Mouse (Mus musculus) kidney, postnatal 25 days (tissue): ENCODE results near the gene Git2.

Experiments
- DNase-seq, 2 experiments: peaks; one replicate each; pipeline ENCODE4 v3.0.0; 2021; ENCODE audit warnings: mixed read lengths in 2 of 2

Gene Git2

DNA sequence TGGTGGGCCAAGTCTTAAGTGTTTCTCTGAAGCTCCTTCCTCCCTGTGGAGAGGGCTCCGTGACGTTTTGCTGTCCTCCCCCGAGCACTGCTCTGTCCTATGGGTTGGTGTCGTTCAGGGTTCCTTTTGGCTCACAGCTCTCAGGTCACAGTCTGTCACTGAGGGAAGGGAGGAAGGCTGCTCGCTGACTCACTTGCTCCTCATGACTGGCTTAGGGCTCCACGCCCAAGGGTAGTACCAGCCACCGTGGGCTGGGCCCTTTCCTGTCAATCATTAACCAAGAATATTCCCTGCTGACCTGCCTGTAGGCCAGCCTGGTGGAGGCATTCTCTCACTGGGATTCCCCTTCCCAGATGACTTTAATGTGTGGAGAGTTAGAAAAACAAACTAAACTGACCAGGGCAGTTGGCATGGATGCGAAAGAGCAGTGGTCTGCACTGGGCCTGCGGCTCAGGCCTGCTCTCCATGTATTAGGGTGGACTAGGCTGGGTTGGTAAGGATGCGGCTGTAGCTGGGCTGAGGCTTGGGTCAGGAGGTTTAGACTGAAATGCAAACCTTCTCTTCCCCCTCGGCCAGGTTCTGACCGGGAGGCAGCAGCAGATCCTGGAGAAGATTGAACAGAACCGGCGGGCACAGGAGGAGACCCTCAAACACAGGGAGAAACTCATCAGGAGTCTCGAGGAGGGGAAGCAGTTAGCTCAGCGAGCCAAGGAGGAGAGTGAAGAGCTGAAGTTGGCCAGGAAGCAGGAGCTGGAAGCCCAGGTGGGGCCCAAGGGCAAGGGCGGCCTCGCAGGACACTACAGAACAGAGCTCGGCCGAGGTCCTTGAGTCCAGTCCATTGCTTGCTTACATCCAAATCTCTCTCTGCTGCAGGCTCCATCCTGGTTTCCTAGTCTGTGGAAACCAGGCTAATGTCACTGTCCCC is 56.1 kb downstream of the Git2 start:
- peak; percentile 81 to 91 for DNase-seq

DNA sequence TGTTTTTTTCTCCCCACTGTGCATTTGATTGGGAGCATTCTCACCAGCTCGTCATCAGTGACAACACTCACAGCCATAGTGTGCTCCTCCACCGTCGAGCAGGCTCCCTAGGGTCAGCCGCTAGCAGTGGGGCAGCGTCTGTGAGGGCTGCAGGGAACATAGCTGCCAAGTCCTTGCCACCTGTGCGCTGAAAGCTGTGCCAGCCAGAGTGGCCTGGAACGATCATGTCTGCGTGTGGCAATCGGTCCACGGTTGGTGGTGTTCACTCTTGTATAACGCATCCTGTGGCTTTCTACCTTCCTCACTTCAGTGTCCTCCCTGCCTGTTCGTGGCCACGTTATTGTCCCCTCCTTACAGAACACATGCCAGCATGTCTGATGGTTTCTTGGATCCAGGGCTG is 56.8 kb downstream of the Git2 start:
- no peak for DNase-seq

DNA sequence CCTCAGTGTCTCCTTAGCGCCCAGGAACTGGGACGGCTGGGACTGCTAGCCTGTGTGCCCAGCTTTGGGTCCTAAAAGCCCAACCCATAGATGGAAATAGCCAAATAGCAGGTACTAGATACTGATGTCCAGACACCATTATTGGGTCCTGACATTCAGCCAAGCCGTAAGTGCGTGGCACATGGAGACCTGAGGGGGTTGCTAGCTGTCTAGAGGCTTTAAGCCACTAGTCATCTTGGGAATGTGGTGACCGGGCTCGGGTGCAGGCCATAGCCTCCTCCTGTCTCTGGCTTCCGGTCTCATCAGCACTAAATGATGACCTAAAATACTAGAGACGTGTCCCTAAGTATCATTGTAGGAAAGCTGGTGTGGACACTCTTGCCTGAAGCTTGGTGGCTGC is 57.4 kb downstream of the Git2 start:
- no peak for DNase-seq

DNA sequence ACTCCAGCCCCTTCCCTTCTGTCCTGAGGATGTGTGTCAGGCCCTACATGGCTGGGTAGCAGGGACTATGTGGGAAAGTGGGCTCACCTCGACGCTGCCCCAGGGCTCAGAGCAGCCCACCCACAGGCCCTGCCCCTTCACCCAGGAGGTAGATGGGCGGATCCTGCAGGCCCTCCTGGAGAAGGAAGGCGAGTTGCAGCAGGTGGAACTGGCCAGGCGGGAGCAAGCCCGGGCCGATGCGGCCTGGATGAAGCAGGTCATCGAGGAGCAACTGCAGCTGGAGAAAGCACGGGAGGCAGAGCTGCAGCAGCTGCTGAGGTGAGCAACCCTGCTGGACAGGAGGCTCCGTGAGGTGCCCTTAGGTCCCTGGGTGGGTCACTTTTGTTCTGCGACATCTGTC is 58.0 kb downstream of the Git2 start:
- DNase-seq, result no peak

DNA sequence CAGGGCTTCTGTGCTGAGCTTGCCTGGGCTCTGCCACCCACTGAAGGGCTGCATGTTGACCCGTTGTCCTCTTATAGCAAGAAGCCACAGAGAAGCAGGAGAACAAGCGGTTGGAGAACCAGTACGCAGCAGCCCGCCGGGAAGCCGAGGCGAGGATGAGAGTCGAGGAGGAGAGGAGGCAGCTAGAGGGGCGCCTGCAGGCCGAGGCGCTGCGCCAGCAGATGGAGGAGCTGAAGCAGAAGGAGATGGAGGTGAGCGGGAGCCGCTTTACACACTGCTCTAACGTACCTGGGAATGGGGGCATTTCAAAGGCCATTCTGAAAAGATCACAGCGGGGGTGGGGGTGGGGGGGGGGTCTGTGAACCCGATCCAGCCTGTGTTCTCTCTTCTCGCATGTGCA is 60.8 kb downstream of the Git2 start:
- DNase-seq, result no peak

DNA sequence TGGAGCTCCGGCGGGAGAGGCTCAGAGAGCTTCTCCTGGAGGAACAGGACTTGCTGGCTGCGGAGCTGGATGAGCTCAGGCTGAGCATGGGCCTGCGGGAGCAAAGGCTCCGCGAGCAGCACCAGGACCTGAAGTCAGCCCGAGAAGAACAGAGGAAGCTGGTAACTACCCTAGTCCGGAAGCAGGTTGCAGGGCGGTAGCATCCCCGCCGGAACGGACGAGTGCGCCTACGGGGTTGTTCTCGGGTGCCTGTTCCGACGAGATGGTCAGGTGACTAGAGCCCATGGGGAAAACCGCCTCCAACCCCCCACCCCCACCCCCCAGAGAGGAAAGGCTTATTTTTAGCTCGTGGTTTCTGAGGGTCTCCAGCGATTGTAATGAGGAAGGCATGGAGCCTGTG is 66.0 kb downstream of the Git2 start:
- DNase-seq, result no peak

DNA sequence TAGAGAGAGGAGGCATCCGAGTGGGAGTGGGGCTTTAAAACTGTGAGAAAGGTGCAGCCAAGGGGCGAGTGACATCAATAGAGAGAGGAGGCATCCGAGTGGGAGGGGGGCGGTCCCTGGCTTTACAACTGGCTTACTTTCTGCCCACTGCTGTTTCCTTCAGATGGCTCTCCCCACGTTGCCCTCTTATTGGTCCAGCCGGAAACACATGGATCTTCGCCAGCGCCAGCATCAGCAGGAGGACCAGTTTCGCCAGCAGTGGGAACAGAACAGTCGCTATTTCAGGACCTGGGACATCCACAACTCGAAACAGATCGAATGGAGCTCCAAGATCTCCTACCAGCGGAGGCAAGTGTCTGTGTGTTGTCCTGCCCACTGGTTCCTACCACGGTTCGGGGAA is 66.8 kb downstream of the Git2 start:
- no peak for DNase-seq

DNA sequence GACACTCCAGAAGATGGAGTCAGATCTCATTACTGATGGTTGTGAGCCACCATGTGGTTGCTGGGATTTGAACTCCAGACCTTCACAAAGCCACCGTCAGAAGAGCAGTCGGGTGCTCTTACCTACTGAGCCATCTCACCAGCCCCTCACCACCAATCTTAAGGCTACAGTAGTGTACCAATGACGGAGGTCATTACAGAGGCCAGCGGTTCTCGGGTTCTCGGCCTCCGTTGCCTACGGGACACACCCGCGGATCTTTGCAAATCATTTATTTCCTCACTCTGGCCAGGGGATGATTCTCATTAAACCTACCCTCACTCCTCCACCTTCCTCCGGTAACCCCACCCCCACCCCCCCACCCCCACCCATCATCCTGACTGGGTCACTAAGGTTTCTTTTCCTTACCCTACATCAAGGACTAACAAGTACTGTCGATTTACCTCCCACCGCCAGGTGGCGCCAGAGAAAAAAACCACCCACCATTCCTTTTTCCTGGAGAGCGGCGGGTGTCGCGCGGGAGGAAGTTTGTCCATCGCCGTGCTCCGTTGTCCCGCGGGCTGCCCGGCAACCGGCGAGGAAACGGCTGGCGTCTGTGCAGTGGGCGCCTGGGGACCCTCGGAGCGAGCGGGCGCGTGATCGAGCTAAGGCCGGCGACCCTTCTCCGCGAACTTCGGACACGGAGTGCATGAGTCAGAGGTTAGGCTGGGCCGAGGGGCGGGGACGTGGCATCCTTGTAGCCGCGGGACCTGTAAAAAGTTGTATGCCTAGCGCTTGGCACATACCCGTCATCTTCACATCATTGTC is 67.8 kb downstream of the Git2 start, which contains the start of gene Tchp:
Gene Tchp (plus strand): TSS at position 496 of the 804 bp plus-strand sequence.
- DNase-seq, result peak; percentile 96

DNA sequence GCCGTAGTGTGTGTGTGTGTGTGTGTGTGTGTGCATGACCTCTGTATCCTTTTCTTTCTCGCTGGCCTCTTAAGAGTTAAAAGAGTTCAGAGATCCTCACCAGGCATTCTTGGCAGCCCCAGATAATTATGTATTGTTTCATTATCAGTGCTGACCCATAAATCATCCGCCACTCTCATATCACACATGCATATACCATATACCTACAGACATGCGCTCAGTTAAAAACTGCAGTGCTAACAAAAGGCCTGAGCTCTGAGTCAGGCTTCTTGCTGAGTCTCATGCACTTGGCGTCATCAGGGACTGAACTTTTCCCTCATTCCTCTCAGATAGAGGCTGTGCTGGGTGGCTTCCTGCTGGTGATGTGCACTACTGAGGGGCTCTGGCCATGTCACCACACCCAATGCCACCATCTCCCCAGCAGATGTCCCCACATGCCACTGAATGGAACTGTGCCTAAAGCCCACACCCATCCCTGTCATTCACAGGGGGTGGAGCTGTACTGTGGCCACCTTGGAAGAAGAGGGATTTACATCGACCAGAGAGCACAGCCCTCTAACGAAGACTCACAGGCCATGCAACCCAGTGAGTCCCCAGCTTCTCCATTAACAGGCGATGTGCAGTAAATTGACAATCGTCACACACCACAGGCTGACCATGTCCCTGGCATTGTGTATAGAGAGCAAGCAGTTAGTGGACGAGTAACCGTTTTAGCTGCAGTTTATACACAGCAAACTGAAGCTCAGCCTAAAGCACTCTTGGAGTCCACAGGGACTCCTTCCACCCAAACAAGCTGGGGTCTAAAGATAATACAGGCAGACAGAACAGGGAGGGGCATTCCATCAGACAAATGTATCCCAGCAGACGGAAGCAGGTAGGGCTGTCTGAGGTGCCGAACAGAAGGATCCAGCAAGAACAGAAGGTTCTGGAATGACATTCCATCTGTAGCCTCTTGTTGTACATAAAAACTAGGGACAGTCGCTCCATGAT is 72.6 kb downstream of the Git2 start:
- DNase-seq, result no peak

DNA sequence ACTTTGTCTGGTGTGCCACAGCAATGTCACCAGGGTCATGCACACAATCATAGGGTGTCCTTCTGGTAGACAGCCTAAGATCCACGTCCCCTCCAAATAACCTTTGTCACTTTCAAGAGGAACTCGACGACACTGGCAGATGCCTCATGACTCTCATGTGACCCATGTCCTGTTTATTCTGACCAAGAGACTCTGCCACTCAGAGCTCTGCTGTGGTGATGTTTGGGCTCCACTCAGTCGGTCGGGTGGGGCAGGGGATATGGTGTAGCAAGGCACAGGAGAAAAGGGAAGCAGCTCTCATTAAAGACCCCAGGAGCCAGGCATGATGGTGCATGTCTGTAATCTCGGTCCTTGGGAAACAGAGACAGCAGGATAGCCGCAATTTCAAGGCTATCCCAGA is 76.3 kb downstream of the Git2 start:
- peak in 1 of 2 experiments; percentile 27 for DNase-seq

DNA sequence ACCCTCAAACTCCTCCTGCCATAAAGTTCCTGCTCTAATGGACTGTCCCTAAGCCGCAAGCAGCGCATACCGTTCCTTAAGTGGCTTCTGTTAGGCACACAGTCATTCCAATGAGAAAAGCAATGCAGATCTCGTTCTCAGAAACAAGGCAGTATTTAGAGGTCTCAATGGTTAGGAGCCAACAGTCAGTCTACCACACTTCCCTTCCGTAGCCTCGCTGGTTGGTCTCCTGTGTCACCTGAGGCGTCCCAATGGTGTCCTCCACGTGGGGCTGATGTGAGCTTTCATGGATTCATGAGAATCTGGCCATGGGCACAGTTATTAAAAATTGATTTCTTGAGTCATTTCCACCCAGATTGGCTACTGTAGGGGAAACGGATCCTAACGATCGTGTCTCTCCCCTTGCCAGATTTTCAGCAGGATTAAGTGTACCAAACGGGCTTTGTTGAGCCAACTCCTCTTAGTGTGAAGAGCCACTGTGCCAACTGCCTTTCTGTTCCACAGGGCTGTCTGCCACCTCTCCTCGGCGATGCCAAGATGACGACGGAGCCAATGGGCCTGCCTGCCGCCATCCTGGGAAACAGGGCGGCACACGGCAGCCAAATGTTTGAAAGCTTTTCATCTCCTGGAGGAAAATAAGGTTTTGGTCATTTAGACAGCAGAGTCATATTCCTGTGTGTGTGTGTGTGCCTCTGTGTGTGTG is 77.1 kb downstream of the Git2 start:
- DNase-seq, result no peak

DNA sequence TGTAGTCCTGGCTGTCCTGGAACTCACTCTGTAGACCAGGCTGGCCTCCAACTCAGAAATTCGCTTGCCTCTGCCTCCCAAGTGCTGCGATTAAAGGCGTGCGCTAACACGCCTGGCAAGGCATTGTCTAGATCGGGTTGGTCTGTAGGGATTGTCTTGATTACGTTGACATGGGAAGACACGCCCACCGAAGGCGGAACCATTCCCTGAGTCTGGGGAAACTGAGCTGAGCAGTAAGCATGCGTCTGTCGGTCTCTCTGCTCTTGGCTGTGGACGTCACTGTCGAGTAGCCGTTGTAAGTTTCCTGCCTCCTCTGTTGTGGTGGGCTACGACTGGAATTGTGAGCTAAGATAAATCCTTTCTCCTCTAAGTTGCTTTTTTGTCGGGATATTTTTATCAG is 78.4 kb downstream of the Git2 start:
- DNase-seq, result no peak

DNA sequence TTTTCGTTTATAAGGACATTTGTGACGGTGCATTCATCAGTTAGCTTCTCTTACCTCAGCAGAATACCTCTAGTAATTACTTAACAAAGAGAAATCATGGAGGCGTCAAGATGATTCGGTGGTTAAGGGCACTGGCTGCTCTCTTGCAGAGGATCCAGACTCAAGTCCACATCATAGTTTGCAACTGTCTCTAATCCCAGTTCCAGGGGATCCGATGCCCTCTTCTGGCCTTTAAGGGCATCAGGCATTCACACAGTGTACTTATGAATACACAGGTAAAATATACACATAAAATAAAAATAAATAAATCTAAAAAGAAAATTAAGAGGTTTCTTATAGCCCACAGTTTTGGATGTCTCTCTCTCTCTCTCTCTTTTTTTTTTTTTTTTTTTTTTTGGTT is 79.5 kb downstream of the Git2 start:
- no peak for DNase-seq

DNA sequence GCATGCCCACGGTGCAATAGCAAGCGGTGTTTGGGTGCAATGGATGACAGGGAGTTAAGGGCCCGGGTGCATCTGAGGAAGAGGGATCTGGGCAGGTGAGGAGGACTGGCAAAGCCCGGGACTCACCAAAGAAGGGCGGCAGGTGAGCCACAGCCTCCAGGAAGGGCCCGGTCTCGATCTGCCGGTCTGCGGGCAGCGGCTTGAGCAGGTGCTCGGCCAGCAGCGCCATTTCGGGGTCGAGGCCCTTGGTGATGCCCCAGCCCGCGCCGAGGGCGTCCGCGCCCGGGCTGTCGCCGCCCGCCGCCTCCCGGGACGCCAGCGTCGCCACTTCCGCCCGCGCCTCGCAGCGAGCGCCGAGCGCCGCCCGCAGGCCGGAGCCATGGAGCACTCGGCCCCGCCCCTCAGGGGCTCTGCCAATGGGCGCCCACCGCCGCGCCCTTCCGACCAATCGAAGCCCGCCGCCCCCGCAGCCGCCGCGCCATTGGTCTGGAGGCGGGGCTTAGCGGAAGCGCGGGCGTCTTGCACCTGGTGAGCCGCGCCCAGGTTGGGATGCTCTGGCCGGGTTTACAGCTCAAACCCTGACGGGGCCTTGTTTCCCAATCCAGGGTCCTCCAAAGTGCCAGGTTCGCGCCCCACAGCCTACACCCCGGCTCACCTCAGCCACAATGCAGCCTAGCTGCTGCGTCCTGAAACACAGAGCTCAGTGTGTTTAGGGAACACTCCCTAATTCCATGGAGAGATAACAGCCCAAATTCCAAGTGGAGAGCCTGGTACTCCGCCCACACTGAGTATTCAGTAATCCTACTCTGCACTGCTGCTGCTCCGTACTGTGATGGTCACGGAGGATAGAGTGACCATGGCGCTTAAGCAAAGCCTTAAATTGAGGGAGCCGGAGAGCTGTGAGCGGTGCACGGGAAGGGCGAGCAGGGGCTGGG is 84.4 kb downstream of the Git2 start, which contains the start of gene Gltp:
Gene Gltp (minus strand): TSS at position 352 of the 935 bp plus-strand sequence.
- peak; percentile 93 to 97 for DNase-seq

DNA sequence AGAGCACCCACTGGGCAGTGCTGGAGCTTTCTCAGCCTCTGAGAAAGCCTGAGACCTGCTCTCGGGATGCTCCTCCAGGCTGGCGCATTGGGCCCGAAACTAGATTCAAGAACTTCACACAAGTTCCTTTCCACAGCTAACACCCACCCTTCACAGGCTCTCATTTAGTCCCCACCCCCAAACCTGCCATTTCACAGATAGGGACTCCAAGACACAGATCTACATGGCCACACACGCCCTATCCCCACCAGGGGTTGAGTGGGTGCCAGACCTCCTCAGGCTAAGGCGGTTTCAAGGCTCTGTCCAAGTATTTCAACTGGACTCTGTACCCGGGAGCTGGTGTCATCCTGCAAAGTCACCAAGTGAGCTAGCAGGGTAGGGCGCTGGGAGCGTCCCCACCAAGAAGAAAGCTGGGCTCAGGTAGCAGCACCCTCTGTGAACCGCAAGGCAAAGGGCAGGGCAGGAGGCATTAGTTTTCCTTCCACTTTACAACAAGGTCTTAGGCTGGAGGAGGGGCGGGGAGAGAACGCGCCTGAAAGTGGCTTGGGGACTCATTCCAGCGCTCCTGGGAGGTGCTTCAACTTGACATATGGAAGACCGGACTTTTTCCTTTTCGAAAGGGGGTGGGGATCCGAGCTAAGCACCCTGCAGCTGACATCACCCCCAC is 85.5 kb downstream of the Git2 start:
- peak; percentile 68 to 89 for DNase-seq

DNA sequence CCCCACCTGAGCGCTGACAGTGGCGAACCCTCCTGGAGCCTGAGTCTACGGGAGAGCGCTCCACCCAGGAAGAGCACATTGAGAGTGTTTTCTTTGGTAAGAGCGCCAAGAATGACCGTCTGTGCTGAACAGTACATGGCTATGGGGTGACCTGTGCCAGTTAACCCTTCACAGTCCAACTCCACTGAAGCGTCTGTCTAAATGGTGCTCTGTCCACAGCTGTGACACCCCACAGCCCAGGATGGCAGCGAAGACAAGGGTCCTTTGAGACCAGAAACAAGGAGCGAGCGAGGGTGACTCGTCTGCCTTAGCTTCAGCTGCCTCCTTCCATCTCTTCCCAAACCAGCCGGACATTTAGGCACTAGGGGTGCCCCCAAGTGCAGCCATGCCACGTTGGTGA is 86.6 kb downstream of the Git2 start:
- DNase-seq, result no peak

DNA sequence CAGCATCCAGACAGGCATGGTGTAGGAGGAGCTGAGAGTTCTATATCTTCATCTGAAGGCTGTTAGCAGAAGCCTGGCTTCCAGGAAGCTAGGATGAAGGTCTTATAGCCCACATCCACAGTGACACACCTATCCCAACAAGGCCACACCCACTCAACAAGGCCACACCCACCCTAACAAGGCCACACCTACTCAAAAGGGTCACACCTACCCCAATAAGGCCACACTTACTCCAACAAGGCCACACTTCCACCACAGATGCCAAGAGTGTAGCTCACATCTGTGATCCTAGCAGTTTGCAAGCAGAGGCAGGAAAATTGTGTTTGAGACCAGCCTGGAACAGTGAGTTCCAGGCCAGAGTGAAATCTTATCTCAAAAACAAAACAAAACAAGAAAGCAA is 87.4 kb downstream of the Git2 start:
- no peak for DNase-seq

DNA sequence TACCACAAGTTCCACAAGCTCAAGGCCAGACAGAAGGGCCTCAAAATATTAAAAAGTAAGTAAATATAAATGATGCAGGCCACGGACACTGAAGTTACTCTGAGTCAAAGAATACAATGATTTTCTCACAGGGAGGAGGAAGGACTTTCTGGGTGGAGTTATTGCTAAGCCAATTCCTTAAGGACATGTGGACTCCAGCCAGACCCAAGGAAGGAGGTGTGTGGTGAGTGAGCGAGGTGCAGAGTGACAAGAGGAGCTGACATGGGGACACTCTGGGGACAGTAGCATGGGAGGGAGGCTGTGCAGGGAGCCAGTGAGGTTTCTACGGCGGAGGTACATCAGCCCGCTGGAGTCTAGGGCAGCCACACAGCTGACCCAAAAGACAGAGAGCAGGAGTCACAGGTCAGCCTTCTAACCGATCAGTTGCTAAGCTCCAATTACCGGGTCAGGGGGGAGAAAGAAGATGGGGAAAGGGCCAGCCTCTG is 88.5 kb downstream of the Git2 start:
- no peak for DNase-seq

DNA sequence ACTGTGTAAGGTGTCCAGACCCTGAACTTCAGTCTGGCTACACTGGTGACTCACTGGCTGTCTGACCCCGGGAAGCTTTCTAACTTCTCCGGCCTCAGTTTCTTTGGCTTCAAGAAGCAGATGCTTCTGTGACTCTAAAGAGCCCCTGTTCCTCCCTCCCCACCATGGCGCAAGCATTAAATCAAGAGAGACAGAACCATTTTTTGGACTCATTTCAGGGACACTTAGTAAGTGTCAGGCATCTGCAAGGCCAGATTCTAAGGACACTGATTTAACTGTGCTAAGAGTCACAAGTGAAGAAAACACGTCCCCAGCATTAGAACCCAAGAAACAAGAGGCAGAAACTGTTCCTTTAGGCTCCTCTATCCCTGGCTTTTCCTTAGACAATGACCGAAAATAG is 89.3 kb downstream of the Git2 start:
- DNase-seq, result no peak

DNA sequence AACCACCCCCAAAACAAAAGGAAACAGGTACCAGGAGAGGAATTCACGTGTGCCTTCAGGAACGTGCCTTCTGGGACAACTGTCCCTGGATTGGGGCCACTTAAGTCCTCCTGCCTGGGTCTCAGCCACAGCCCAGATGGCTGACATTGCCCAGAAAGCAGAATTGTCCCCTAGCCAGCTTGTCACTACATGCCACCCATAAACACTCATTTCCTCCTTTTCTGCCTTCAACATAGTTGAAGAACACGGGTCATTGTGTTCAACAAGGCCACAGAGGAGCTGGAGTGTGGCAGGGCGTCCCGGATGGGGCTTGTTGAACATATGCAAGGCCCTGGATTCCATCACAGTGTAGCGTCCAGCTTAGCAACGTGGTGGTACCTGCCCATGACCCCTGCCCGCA is 93.6 kb downstream of the Git2 start:
- DNase-seq, result no peak
